Mouse (Mus musculus) heart, postnatal 0 days (tissue): ENCODE measurements at regions not wholly inside any gene's neighbourhood (a gene's known extent, or its start where the extent isn't known, plus 50 kb on each side); places are given as distances from the start of the nearest gene placed in this dataset.

Source experiments
- ATAC-seq: fragments of 200-750 bp; cut with Nextera tagmentation; 2 replicates; pipeline ENCODE4 v1.8.0; 2017; ENCODE audit warnings: low read depth, moderate number of reproducible peaks, moderate library complexity; ENCODE audit not compliant: insufficient read depth
- DNase-seq: peaks from one replicate; pipeline ENCODE4 v3.0.0-alpha.2; 2016; ENCODE audit warnings: low spot score
- H3K27ac ChIP-seq: fragments of 300-500 bp; sonication (generic); 2 replicates; pipeline ENCODE4 v1.5.1; 2014; ENCODE audit warnings: low read depth, mild to moderate bottlenecking
- H3K27me3 ChIP-seq: fragments of 300-500 bp; sonication (generic); 2 replicates; pipeline ENCODE4 v1.6.1; 2014; ENCODE audit warnings: low read length, mixed read lengths; ENCODE audit not compliant: control insufficient read depth, insufficient read depth
- H3K36me3 ChIP-seq: fragments of 300-500 bp; sonication (generic); replicated peaks from 2 replicates; pipeline ENCODE4 v1.6.1; 2014; ENCODE audit warnings: low read length, mixed read lengths; ENCODE audit not compliant: control insufficient read depth, insufficient read depth
- H3K4me1 ChIP-seq: fragments of 300-500 bp; sonication (generic); 2 replicates; pipeline ENCODE4 v1.6.1; 2014; ENCODE audit warnings: antibody characterized with exemption; ENCODE audit not compliant: control insufficient read depth, insufficient read depth
- H3K4me2 ChIP-seq: fragments of 300-500 bp; sonication (generic); 2 replicates; pipeline ENCODE4 v1.6.1; 2014; ENCODE audit warnings: low read depth, mild to moderate bottlenecking, low read length, moderate library complexity
- H3K4me3 ChIP-seq: fragments of 300-500 bp; sonication (generic); 2 replicates; pipeline ENCODE4 v1.5.1; 2014; ENCODE audit warnings: low read depth, low read length
- H3K9ac ChIP-seq: fragments of 300-500 bp; sonication (generic); replicated peaks from 2 replicates; pipeline ENCODE4 v1.6.1; 2014; ENCODE audit warnings: low read depth, low read length, mixed read lengths
- H3K9me3 ChIP-seq: fragments of 300-500 bp; sonication (generic); replicated peaks from 2 replicates; pipeline ENCODE4 v1.6.1; 2016; ENCODE audit warnings: low read length; ENCODE audit not compliant: control insufficient read depth
- CTCF ChIP-seq: IDR thresholded peaks from 2 replicates; pipeline ENCODE4 v1.5.1; 2016; ENCODE audit warnings: antibody characterized with exemption, control low read depth, low read depth
- EP300 ChIP-seq: IDR thresholded peaks from 2 replicates; pipeline ENCODE4 v1.6.1; 2016; ENCODE audit warnings: antibody characterized with exemption, low read depth
- WGBS: fragments of 180-500 bp; shearing (Covaris S2); extraction: QIAGEN DNeasy Blood & Tissue Kit; methylation state at CpG from one replicate; pipeline ENCODE4 v1.1.7; 2014; 5-methylcytosine and 5-hydroxymethylcytosine counted together

GRCm38 (mm10) chr13:54873882-54874281 lies 75.3 kb upstream of the Unc5a start:
- no peak overlapping the region for H3K4me2 ChIP-seq
- DNase-seq (no peak), ATAC-seq (no peak)
- H3K9me3 ChIP-seq, result no peaks in the 10 kb centered on the region
- no peak for TF ChIP-seq CTCF
- no peak for TF ChIP-seq EP300
- H3K9ac ChIP-seq, result no peak overlapping the region
- H3K27ac ChIP-seq, result no peak overlapping the region
- WGBS, result 54% methylated on average over 9 of the region's 9 CpGs
- H3K36me3 ChIP-seq, result no peaks in the 10 kb centered on the region
- no peaks in the 10 kb centered on the region for H3K4me1 ChIP-seq
- H3K4me3 ChIP-seq, result no peak overlapping the region
- H3K27me3 ChIP-seq, result peaks cover 50% of the 10 kb centered on the region

GRCm38 (mm10) chr13:54874291-54875200 lies 74.7 kb upstream of the Unc5a start:
- DNase-seq (no peak), ATAC-seq (no peak)
- WGBS, result 2% methylated on average over 38 of the region's 38 CpGs
- Histone ChIP-seq H3K27ac (no peak overlapping the region), H3K36me3 (no peaks in the 10 kb centered on the region), H3K9me3 (no peaks in the 10 kb centered on the region), H3K27me3 (peaks cover 50% of the 10 kb centered on the region), H3K4me2 (no peak overlapping the region), H3K4me1 (no peaks in the 10 kb centered on the region), H3K4me3 (no peak overlapping the region), H3K9ac (no peak overlapping the region)
- no peak for TF ChIP-seq EP300
- no peak for TF ChIP-seq CTCF

GRCm38 (mm10) chr13:54876556-54876955 lies 72.7 kb upstream of the Unc5a start:
- ATAC-seq, result no peak
- no peak for DNase-seq
- TF ChIP-seq EP300 (no peak), CTCF (no peak)
- Histone ChIP-seq H3K36me3 (no peaks in the 10 kb centered on the region), H3K27ac (no peak overlapping the region), H3K4me3 (no peak overlapping the region), H3K4me1 (no peaks in the 10 kb centered on the region), H3K9me3 (no peaks in the 10 kb centered on the region), H3K27me3 (peaks cover 46% of the 10 kb centered on the region), H3K9ac (no peak overlapping the region), H3K4me2 (no peak overlapping the region)
- WGBS, result 30% methylated on average over 8 of the region's 8 CpGs

GRCm38 (mm10) chr13:54877656-54878055 lies 71.6 kb upstream of the Unc5a start:
- Histone ChIP-seq H3K4me1 (no peaks in the 10 kb centered on the region), H3K36me3 (no peaks in the 10 kb centered on the region), H3K9me3 (no peaks in the 10 kb centered on the region), H3K9ac (no peak overlapping the region), H3K4me3 (no peak overlapping the region), H3K27ac (no peak overlapping the region), H3K27me3 (peaks cover 37% of the 10 kb centered on the region), H3K4me2 (no peak overlapping the region)
- DNase-seq (no peak), ATAC-seq (no peak)
- WGBS, result 79% methylated on average over 8 of the region's 8 CpGs
- TF ChIP-seq CTCF (no peak), EP300 (no peak)

GRCm38 (mm10) chr13:54879325-54879724 lies 69.9 kb upstream of the Unc5a start:
- TF ChIP-seq EP300 (no peak), CTCF (no peak)
- Histone ChIP-seq H3K4me1 (no peaks in the 10 kb centered on the region), H3K27ac (no peak overlapping the region), H3K9ac (no peak overlapping the region), H3K4me3 (no peak overlapping the region), H3K36me3 (no peaks in the 10 kb centered on the region), H3K9me3 (no peaks in the 10 kb centered on the region), H3K27me3 (peaks cover 20% of the 10 kb centered on the region), H3K4me2 (no peak overlapping the region)
- ATAC-seq (no peak), DNase-seq (no peak)
- 55% methylated on average over 5 of the region's 5 CpGs for WGBS
